Mouse (Mus musculus) embryonic fibroblast, embryonic 13.5 days (primary cell): ENCODE measurements around the gene Mok. TPM values are rescaled to one million over a fixed set of nuclear protein-coding genes. Genes with fewer than 3 reads are reported as not detected.
"Not testable (repeated sequence)": the region's sequence is repeated elsewhere in the genome, so short reads cannot be mapped to it uniquely, and the experiment has no call there.

Experiments
- H3K27ac ChIP-seq: 2 replicates; pipeline ENCODE4 v1.5.1; 2012; ENCODE audit warnings: low read length, control low read depth, inconsistent platforms; ENCODE audit not compliant: insufficient read depth
- H3K4me1 ChIP-seq: 2 replicates; pipeline ENCODE4 v1.6.1; 2011; ENCODE audit warnings: low read length; ENCODE audit not compliant: control insufficient read depth, insufficient read depth
- H3K4me3 ChIP-seq: 2 replicates; pipeline ENCODE4 v1.5.1; 2011; ENCODE audit warnings: mild to moderate bottlenecking, control low read depth, low read length; ENCODE audit not compliant: insufficient read depth
- CTCF ChIP-seq: IDR thresholded peaks from 2 replicates; pipeline ENCODE4 v1.5.1; 2011; ENCODE audit warnings: mild to moderate bottlenecking, control low read depth, low read length, moderate library complexity, borderline replicate concordance; ENCODE audit not compliant: insufficient read depth
- POLR2A ChIP-seq: IDR thresholded peaks from 2 replicates; pipeline ENCODE4 v1.6.1; 2011; ENCODE audit warnings: low read depth, mild to moderate bottlenecking, control low read depth, low read length, moderate library complexity
- polyA plus RNA-seq: library from polyadenylated mRNA; stranded (reverse); fragments of >200 nt; gene quantifications from 2 replicates; pipeline ENCODE4 v1.2.4, GENCODE M21; 2011; ENCODE audit warnings: low read depth; ENCODE audit not compliant: missing spikeins, insufficient read length

The Mok gene
- polyA plus RNA-seq, 1 experiment: 1.2 TPM

DNA sequence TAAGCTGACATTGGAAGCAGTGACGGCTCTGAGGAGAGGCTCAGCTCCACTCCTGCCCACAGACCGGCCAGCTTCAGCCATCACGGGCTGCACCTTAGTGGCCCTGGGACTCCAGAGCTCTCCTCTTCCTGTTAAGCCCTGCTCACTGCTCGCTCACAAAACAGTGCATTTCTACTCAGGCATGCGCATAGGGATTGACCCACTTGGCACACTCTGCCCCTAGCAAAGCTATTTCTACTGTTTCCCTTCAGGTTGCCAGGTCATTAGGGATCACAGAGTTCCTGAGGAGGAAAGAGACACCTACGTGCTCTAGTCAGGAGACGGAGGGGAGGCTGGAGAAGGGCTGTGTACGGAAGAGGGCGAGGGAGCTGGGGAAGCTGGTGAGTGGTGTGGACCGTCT, 25.2 kb upstream of the Mok start:
- Histone ChIP-seq H3K4me1 (no peaks in the 10 kb centered on the region), H3K4me3 (no peak overlapping the region), H3K27ac (no peak overlapping the region)
- no peak for TF ChIP-seq CTCF
- no peak for TF ChIP-seq POLR2A

DNA sequence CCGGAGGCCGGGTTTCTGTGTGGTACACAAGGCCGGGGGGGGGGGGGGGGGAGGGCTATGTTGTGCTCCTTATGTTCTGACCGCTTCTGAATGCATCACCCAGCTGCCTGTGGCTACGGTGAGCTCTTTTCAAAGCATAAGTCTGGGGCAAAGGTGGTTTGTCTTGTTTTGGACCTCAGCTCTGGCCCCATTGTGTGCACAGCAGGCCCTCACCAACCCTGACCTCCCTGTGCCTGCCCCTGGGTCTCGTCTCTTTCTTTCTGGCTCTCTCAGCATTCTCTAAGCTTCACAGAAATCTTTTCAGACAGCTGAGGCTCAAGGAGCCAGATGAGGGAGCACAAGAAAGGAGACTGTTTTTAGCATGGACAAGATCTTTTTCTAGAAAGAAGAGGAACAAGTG, 24.8 kb upstream of the Mok start:
- Histone ChIP-seq H3K4me3 (no peak overlapping the region), H3K27ac (no peak overlapping the region), H3K4me1 (no peaks in the 10 kb centered on the region)
- no peak for TF ChIP-seq POLR2A
- no peak for TF ChIP-seq CTCF

DNA sequence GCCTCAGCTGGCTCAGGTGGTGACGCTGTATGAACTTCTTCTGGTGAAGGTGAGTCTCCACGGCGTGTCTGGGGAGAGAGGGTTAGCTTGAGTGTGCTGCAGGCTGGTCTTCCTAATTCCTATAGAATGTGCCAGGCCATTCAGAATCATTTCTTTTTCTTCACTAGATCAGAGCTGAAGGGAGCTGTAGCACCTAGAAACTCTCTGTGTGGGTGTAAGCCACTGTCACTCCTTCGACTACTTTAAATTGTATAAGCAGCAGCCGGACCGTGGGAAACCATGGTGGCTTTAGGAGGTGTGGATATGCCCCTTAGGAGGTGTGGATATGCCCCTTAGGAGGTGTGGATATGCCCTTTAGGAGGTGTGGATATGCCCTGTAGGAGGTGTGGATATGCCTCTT, 23.3 kb upstream of the Mok start:
- no peaks in the 10 kb centered on the region for H3K4me1 ChIP-seq
- no peak overlapping the region for H3K4me3 ChIP-seq
- no peak for TF ChIP-seq CTCF
- no peak for TF ChIP-seq POLR2A
- no peak overlapping the region for H3K27ac ChIP-seq

- H3K27ac ChIP-seq: no peak overlapping the region
- TF ChIP-seq CTCF (no peak), POLR2A (no peak)
- H3K4me3 ChIP-seq: no peak overlapping the region
- H3K4me1 ChIP-seq: no peaks in the 10 kb centered on the region
Observed at GRCm38 (mm10) chr12:110861256-110861655, 20.5 kb upstream of the Mok start.

GRCm38 (mm10) chr12:110860293-110860692, 19.6 kb upstream of the Mok start:
- no peak for TF ChIP-seq CTCF
- no peak for TF ChIP-seq POLR2A
- Histone ChIP-seq H3K4me3 (no peak overlapping the region), H3K27ac (no peak overlapping the region), H3K4me1 (no peaks in the 10 kb centered on the region)

DNA sequence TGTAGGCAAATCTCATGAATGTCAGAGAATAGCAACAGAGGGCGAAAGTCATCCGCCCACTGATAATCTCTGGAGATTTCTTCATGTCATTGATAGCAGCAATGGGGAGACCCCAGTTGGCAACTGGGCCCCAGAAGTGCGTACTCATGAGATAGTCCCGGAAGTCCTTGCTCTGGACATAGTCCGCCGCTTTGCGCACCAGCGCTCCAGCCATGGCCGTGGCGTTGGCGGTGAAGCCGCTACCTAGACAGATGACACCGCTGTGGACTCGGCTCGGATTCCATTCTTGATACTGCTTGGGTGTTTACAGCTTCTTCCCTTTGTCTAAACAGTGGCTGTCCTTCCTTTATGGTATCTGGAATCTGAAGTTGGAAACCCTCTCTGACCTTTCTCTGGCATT, 17.9 kb upstream of the Mok start:
- not testable (repeated sequence) for H3K4me3 ChIP-seq, H3K4me1 ChIP-seq, H3K27ac ChIP-seq

DNA sequence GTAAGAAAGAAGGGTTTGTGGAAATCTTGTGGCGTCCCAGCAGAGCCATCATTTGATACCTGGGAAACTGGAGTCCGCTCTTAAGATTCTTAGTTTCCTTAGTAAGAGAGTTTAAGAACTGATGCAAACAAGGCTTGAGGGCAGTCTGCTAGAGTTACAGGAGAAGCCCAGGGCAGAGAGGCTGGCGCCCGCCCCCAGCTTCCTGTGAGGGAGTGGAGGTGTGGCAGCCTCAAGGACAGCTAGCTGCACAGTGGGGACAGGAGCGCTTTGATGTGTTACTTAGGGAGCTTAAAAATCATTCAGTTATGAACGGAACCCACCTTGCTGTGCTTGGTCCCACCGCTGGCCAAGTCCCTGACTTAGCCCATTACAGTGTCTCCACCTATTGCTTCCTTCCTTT, 16.5 kb upstream of the Mok start:
- Histone ChIP-seq H3K27ac (no peak overlapping the region), H3K4me3 (no peak overlapping the region), H3K4me1 (no peaks in the 10 kb centered on the region)
- TF ChIP-seq POLR2A (no peak), CTCF (no peak)

GRCm38 (mm10) chr12:110854786-110855737, 14.3 kb upstream of the Mok start:
- TF ChIP-seq POLR2A (no peak), CTCF (no peak)
- Histone ChIP-seq H3K4me1 (0 out of 2 replicates have a peak, but pooled peaks cover 3% of the 10 kb centered on the region), H3K27ac (no peak overlapping the region), H3K4me3 (no peak overlapping the region)

DNA sequence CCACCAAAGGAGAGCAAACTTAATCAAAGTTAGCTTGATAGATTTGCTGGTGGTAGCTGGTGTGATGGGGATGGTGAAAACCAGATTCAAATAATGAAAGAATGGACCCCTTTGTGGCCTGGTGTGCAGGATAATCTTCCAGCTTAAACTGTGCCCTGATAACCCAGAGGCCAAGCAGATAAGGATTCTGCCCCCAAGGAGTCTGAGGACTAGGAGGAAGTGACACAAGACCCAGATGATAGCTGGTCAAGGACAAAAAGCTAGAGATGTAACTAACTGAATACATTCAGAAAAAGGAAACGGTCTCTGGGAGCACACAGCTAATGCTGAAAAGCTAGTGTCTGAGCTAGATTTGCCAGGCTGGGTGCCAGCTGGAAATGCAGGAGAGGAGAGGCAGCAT, 11.2 kb upstream of the Mok start:
- Histone ChIP-seq H3K27ac (no peak overlapping the region), H3K4me3 (no peak overlapping the region), H3K4me1 (0 out of 2 replicates have a peak, but pooled peaks cover 3% of the 10 kb centered on the region)
- TF ChIP-seq POLR2A (no peak), CTCF (no peak)

DNA sequence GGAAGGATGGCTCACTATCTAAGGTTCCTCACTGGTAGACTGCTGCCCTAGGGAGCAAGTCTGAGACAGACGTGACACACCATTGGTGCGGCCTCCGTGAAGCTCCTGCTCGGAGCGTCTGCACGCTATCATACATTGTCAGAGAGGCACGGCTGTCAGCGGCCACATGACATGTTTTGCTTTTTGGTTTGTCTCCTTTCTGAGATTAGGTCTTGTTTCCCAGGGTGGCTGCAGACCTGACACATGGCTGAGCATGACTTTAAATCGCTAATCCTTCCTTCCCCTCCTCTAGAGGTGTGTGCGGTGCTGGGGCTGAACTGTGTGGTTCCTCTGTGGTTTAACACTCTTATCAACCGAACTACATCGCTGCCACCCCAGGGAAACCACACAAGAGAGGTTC, 10.7 kb upstream of the Mok start:
- no peak overlapping the region for H3K27ac ChIP-seq
- 0 out of 2 replicates have a peak, but pooled peaks cover 3% of the 10 kb centered on the region for H3K4me1 ChIP-seq
- peak overlapping the region; percentile 58; the same call in 1 of the 2 replicates for H3K4me3 ChIP-seq
- no peak for TF ChIP-seq CTCF
- no peak for TF ChIP-seq POLR2A

- Histone ChIP-seq H3K4me1 (peaks cover 7% of the 10 kb centered on the region; the same call in 1 of the 2 replicates), H3K27ac (0 out of 2 replicates have a peak overlapping the region, but pooled peaks have one; percentile 4), H3K4me3 (peak overlapping the region; percentile 58)
- no peak; the same call in 1 of the 2 replicates for TF ChIP-seq POLR2A
- no peak for TF ChIP-seq CTCF
Observed at GRCm38 (mm10) chr12:110850929-110851256, 10.2 kb upstream of the Mok start.
